Mouse (Mus musculus) urinary bladder, adult 2 months (tissue): Measurements from ENCODE around the gene Bsnd. TPM values are rescaled to one million over a fixed set of nuclear protein-coding genes. Genes with fewer than 3 reads are reported as not detected.

Experiments used
- DNase-seq: peaks from one replicate; pipeline ENCODE4 v3.0.0; 2022; ENCODE audit warnings: low spot score
- polyA plus RNA-seq: library from polyadenylated mRNA; depleted of rRNA; stranded (reverse); fragments of >200 nt; gene quantifications from 2 replicates; pipeline ENCODE4 v1.2.3, GENCODE M21; 2012; rRNA removed

The Bsnd gene
- polyA plus RNA-seq, 1 experiment, result 0.34 TPM

DNA sequence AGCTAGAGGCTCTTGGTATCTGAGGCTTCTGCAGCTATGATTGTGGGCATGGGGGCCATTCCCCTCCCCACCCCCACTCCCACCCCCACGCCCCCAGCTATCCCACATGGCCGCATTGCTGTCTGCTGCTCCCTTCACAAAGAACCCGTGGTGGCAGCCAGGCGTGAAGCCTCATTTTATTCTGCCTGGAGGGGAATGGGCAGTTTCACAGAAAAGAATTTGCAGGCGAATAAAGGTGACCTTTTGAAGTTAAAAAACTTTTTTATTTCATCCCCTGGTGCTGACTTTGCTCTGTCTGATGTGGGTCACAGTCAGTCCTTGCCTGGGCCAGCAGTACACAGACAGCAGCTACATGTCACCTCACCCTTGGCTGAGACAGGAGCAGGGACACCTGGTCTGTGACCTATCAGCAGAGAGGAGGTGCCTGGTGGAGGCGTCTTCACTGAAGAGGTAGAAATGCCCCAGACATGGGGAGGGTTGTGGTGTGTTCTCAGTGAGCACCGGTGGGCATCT lies 8.8 kb downstream of the Bsnd start:
- DNase-seq, result no peak

DNA sequence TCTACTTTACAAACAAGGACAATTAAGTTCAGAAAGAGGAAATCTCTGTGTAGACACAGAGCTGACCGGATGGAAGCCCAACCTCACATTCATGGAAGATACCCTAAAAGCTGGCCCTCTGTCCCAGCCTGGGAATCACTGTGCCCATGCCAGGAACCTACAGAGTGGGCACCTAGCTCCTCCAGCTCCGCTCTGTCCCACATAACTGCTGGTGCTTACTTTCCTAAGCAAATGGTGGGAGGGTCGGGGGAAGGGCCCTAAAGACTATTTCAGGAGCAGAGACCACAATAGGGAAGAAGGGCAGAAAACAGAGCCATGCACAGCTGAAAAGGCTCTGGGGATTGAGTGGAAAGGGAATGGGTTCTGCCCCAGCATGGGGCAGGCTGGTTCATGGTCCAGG lies 11.5 kb downstream of the Bsnd start:
- DNase-seq, result no peak

DNA sequence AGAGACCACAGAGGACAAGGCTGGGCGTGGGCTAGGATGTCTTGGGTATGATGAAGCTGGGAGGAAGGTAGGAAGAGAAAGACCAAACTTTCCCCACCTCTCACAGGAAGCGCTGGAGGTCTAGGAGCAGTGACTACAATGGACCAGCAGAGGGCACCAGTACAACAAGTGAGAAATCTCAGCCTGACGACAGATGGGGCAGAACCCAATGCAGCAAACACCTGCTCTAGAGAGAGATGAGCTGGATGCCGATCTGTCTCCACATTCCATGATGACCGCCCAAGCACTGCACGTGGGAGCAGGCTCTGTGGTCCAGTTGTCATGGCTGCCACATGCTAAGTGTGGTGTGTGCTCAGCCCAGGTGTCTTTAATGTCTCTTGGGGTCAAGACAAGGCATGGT lies 17.8 kb downstream of the Bsnd start:
- DNase-seq, result no peak

DNA sequence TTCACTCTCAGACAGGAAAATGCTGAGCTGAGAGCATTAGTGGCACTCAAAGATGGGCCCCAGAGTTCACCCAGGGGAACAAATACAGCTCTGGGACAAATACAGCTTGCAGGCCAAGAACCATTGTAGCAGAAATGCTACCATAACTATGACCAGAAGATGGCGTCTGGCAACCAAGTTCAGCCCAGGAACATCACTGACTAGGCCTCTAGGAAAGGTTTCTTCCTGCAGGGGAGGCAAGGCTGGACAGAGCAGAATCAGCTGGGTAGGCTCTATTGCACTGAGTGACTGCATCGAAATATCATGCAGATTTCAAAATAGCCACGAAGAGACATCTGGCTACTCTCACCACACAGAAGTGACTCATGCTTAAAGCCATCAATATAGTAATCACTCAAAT lies 19.7 kb downstream of the Bsnd start:
- no peak for DNase-seq

DNA sequence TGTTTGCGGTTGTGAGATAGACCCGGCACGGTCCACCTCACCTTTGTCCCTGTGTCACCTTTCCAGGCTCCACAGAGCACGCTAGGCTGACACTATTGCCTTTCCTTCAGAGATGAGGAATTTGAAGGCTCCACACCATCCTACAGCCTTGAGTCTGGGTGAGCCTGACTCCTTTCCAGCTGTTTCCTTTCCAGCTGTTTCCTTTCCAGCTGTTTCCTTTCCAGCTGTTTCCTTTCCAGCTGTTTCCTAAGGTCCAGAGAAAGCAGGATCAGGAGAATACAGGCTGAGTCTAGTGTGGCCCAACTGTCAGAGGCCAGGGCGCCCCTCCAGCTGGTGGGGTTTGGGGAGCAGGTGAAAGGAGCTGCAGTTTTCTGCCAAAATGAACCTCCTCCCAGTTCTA lies 21.2 kb downstream of the Bsnd start:
- DNase-seq, result no peak

DNA sequence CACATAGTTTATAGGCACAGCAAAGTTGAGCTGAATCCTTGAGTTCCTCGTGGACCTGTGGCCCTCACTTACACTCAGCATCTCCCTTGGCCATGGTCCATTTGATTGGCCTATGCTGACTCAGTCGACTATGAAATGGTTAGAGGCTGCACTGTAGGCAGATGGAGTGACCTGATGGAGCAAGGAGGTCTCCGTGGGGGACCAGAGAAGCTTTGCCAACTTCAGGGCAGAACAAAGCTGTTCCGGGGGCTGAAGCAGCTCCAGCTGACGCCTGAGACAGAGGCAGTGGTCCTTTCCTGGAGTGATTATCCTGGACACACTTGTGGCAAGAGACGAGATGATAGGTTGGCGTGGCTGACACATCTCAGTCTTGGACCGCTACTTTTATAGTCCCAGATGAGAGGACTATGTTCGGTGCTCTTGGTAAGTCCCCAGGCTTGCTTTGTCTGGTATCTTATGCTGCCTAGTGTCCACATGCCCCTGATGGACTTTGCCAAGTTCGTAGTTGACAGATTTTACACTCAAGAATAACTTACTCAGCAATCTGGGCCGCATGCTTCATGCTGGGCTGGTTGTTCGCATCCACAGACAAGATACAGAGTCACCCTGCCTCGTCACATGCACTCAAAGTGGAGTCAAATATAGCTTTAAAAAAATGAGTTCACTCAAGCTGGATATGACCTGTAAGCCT lies 24.5 kb downstream of the Bsnd start:
- DNase-seq, result no peak

DNA sequence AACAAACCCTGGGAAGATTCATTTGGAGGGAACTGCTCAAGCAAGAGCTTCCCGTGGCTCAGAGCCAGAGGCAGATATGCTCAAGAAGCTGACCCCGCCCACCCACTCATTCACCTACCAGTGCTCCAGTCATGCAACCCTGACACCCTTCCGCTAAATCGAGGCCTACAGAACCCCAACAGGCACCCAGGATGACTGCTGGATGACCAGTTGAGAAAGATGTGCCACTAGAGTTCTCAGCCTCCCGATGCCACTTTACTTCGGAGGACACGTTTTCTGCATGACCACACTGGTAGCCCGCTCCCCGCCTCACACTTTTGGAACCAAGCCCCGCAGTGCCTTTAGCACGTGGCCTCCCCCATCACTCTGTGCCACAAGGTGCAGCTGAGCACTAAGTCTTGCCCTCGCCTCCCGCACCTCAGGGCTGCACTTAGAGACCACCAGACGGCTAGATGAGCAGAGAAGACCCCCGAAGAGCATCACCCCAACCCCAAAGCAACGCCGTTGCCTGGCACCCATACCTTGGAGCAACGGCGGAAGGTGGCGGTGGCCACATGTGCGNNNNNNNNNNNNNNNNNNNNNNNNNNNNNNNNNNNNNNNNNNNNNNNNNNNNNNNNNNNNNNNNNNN lies 28.8 kb downstream of the Bsnd start:
- no peak for DNase-seq

DNA sequence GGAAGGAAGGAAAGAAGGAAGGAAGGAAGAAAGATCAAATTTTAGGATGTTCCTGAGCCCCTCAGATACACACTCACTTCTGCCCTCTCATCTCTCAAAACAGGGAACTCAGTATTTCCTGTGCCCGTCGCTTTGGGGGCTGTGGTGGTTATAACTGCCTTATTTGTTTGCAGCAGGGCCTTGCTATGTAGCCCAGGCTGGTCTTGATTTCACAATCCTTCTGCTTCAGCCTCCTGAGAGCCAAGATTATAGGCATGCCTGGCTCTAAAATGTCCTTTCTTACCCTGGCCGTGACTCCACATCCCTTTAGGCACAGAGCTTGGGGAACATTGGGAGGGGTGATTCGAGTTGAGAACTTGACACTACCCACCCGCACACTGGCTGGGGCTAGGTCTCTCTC lies 29.6 kb downstream of the Bsnd start:
- DNase-seq, result no peak

DNA sequence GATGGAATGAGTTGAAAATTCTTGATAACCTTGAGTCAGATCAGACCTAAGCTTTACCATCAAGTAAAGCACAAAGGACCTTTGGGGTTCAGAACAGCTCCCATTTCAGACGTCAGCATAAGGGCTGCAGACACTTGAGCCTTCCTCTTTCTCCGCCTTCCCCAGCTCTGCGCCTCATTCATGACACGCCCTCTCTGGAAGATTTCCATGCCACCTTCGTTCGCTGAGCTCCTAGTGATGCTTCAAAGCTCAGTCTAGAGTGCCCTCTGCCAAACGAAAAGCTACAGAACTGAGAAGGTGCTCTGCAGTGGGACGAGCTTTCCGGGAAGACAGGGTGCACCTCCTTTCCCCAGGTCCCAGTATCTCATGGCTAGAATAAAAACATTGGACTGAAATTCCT lies 30.1 kb downstream of the Bsnd start:
- DNase-seq, result no peak

DNA sequence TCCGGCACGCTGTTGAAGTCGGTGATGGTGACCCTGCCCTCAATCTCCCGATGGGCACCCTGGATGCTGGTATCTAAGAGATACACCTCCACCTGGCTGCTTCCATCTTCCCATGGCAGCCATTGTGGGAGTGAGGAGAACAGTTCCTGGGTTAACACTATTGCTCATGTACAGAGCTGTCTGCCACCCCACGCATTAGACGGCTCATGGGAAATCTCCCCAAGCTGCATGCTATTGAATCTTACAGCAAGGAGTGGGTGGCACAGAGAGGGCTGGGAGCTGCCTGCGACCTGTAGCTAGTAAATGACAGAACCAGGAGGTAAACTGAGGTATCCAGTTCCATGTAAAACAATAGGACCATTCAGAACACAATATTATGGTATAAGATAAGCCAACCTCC lies 37.5 kb downstream of the Bsnd start:
- no peak for DNase-seq

DNA sequence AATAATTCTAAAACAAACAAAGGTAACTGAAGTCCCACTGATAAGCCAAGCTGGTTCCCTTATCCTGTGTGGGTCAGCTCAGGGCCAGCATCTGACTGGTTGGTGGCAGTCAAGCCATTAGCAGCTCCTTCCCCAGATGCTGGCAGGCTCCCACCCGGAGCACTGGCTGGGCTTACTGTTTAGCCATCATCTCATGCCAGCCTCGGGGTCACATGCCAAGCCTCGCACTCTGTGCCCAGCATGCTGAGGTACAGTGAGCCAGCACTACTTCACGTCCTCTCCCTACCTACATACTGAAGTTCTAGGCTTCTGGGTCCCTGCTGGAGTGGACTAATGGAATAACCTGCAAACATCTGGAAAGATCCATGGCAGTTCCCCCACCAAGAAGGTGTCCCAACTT lies 38.6 kb downstream of the Bsnd start:
- no peak for DNase-seq

DNA sequence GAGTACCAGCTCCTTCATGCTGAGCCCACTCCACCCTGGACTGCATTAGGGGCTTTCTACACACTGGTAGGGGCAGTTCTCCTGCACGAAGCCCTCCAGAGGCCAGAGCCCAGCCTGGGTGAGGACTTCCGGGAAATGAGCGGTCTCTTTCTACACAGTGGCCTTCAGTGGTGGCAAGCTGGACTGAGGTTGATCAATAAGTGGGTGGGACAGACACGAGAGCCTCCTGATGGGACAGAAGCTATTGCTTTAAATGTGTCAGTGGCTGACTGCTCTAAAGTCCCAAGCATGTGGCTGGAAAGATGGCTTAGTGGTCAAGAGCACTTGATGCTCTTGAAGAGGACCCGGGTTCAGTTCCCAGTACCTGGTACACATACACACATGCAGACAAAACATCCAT lies 39.0 kb downstream of the Bsnd start:
- DNase-seq, result no peak

DNA sequence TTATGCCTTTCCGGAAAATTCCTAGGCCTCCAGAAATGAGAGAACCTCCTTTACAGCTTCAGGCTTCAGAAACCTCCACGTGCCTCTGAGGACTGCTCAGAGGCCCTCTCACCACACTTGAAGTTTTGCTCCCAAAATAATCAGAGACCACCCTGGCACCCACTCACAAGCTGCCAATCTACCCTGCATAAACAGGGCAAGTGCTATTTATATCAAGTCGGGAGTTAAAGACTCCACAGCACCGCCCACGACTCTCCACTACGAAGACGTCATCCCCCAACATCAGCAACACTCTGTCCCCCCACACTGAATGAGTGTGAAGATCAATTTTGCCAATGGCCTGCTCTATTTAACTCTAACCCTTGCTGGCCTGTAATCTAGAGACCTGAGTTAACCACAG lies 39.7 kb downstream of the Bsnd start:
- DNase-seq, result no peak

DNA sequence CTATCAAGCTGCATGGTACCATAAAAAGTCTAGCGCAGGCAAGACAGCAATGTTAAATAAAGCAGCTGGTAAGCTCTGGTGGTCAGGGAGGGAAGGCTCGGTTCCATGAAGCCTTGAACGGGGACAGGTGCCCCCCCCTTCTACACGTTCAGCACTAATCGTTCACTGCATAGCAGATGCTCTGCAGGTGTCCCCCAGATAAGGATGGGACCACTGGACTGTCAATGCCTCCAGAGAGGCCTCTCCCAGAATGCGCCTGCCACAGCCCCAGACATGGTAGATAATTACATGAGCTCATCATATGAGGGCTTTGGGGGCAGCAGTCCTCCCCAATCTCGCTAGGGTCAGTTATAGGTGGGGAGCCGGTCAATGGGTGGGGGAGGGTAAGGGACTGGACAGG lies 42.8 kb downstream of the Bsnd start:
- no peak for DNase-seq

DNA sequence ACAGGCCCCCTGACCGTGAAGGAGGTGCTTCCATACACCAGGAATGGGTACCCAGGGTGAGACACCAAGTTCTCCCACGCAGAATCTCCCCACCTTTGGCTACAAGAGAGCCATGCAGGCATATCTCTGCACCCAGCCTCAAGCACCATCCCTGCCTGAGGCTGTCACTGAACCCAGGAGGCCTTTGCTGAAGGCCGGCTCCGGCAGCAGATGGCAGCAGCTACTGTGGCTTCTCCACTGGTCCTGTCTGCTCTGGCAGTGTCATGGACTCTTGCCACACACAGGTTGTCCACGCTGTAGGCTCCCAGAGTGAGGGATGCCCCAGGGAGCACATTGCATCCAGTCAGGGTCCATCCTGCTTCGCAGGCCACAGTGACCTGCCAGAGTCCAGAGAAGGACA lies 48.9 kb downstream of the Bsnd start:
- no peak for DNase-seq

DNA sequence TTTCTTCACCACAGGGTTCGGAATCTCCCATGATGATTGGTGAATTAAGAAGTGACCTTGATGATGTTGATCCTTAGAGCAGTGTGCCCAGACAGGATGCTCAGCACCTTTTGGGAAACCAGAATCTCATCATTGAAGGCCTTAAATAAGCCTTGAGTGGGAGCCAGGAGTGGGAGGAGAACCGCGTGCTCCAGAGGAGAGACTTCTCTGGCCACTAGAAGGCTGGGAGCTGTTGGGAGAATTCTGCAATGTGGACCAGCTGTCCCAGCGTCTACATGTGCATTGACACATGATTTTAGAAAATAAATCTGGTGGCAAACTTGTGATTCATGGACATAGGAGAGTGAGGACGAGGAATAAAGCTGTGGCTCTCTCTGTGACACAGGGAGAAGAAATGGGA lies 53.3 kb downstream of the Bsnd start:
- DNase-seq, result no peak

DNA sequence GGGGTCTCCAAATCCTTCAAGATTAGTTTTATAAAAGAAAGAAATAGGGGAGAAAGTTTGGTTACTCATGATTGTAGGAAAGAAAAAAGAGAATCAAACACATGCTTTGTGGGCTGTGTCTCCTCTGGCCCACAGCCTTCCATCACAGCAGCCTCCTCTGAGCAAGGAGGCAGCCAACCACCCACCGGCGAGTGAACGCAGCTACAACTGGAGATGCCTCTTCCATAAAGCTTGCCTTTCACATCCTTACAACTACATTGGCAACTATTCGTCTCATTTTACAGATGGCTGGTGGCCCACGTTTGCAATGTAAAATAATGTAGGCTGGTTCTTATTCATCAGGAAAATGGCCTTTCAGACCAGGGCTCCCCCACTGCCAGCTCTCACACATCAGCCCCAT lies 54.9 kb downstream of the Bsnd start:
- DNase-seq, result no peak

DNA sequence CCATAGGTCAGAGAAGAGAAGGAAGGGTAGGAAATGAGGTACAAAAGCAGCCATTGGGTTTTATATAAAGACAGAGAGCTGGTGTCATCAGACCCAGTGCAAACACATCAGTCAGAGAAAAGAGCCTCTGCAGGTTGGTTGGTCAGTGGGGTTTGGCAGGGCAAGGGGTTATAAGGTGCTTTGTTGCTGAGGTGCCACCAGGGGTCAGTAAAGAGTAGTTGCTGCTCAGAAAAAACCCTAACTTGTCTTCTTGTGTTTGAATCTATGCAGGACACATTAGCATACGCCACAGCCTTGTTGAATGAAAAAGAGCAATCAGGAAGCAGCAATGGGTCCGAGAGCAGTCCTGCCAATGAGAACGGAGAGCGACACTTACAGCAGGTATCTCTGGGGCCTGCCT lies 55.6 kb downstream of the Bsnd start:
- DNase-seq, result no peak

DNA sequence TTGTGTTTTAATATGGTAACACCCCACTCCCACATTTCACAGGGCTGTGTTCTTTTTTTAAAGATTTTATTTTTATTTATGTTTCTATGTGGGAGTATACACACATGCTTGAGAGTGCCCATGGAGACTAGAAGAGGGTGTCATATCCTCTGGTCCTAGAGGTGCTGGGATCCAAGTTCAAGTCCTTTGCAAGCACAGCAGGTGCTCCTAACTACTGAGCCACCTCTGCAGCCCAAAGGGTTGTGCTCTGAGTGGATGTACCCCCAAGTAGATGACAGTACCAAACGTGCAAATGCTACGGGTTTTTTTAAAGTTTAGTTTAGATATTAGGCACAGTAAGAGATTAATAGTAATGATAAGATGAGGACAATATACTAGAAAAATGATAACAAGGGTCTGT lies 56.7 kb downstream of the Bsnd start:
- no peak for DNase-seq

Other genes starting within 250 kb of the Bsnd start
- gene Usp24, start 176.1 kb downstream of the Bsnd start, polyA plus RNA-seq, result 9.9 and 12.2 TPM in 2 replicates
- 1.7 and 2.0 TPM in 2 replicates for gene Pcsk9, start 28.0 kb downstream of the Bsnd start, polyA plus RNA-seq
- 52.0 and 55.7 TPM in 2 replicates for gene Dhcr24, start 68.8 kb upstream of the Bsnd start, polyA plus RNA-seq
- 0.23 and 0.37 TPM in 2 replicates for gene Lexm, start 125.0 kb upstream of the Bsnd start, polyA plus RNA-seq
- 8.0 and 11.9 TPM in 2 replicates for gene Ttc22, start 130.1 kb upstream of the Bsnd start, polyA plus RNA-seq
- 9.3 and 12.1 TPM in 2 replicates for gene Pars2, start 158.8 kb upstream of the Bsnd start, polyA plus RNA-seq
- gene Ttc4, start 186.7 kb upstream of the Bsnd start, polyA plus RNA-seq, result 49.4 and 72.4 TPM in 2 replicates
- 2.0 and 3.6 TPM in 2 replicates for gene Mroh7, start 238.6 kb upstream of the Bsnd start, polyA plus RNA-seq
- gene Fam151a, start 241.6 kb upstream of the Bsnd start, polyA plus RNA-seq, result 0.61 and 0.81 TPM in 2 replicates